Mouse (Mus musculus) embryonic facial prominence, embryonic 11.5 days (tissue): ENCODE measurements around the gene Gabra4. TPM values are rescaled to one million over a fixed set of nuclear protein-coding genes. Genes with fewer than 3 reads are reported as not detected.
A peak's percentile ranks its signal among the peaks of the same experiment; 100 is the strongest.
"Not testable (repeated sequence)": the region's sequence is repeated elsewhere in the genome, so short reads cannot be mapped to it uniquely, and the experiment has no call there.

Experiments used
- ATAC-seq: fragments of 200-750 bp; cut with Nextera tagmentation; replicated peaks from 2 replicates; pipeline ENCODE4 v1.8.0; 2017; ENCODE audit warnings: low read depth; ENCODE audit not compliant: insufficient number of reproducible peaks, low FRiP score, low TSS enrichment
- DNase-seq: peaks from one replicate; pipeline ENCODE4 v3.0.0-alpha.2; 2015; ENCODE audit warnings: low spot score
- H3K27ac ChIP-seq: fragments of 300-500 bp; sonication (generic); replicated peaks from 2 replicates; pipeline ENCODE4 v1.5.1; 2014; ENCODE audit warnings: mild to moderate bottlenecking, low read depth, low read length, control low read depth
- H3K27me3 ChIP-seq: fragments of 300-500 bp; sonication (generic); 2 replicates; pipeline ENCODE4 v1.6.1; 2014; ENCODE audit warnings: mild to moderate bottlenecking, low read length, moderate library complexity, mixed read lengths; ENCODE audit not compliant: control insufficient read depth, insufficient read depth
- H3K36me3 ChIP-seq: fragments of 300-500 bp; sonication (generic); replicated peaks from 2 replicates; pipeline ENCODE4 v1.6.1; 2014; ENCODE audit warnings: low read depth, mild to moderate bottlenecking, low read length, moderate library complexity, mixed read lengths; ENCODE audit not compliant: control insufficient read depth, insufficient read depth
- H3K4me1 ChIP-seq: fragments of 300-500 bp; sonication (generic); 2 replicates; pipeline ENCODE4 v1.6.1; 2014; ENCODE audit warnings: low read length, mixed read lengths; ENCODE audit not compliant: control insufficient read depth, insufficient read depth
- H3K4me2 ChIP-seq: fragments of 300-500 bp; sonication (generic); 2 replicates; pipeline ENCODE4 v1.6.1; 2014; ENCODE audit warnings: low read depth, mild to moderate bottlenecking, control low read depth, low read length, moderate library complexity
- H3K4me3 ChIP-seq: fragments of 300-500 bp; sonication (generic); 2 replicates; pipeline ENCODE4 v1.5.1; 2014; ENCODE audit warnings: low read depth, low read length, control low read depth
- H3K9ac ChIP-seq: fragments of 300-500 bp; sonication (generic); replicated peaks from 2 replicates; pipeline ENCODE4 v1.6.1; 2014; ENCODE audit warnings: mild to moderate bottlenecking, control low read depth, low read length
- H3K9me3 ChIP-seq: fragments of 300-500 bp; sonication (generic); replicated peaks from 2 replicates; pipeline ENCODE4 v1.6.1; 2016; ENCODE audit warnings: mild to moderate bottlenecking, low read length, inconsistent platforms, mixed read lengths; ENCODE audit not compliant: control insufficient read depth
- WGBS: fragments of 180-500 bp; shearing (Covaris S2); extraction: QIAGEN DNeasy Blood & Tissue Kit; methylation state at CpG from one replicate; pipeline ENCODE4 v1.1.7; 2014; 5-methylcytosine and 5-hydroxymethylcytosine counted together
- polyA plus RNA-seq: library from polyadenylated mRNA; unstranded; fragments of >200 nt; fragmentation: Nextera tagmentation; extraction: Ambion mirVana; gene quantifications from 2 replicates; pipeline ENCODE4 v1.2.1, GENCODE M21; 2014

The Gabra4 gene
- polyA plus RNA-seq, 1 experiment from 2014 or later: 4.3 TPM

DNA sequence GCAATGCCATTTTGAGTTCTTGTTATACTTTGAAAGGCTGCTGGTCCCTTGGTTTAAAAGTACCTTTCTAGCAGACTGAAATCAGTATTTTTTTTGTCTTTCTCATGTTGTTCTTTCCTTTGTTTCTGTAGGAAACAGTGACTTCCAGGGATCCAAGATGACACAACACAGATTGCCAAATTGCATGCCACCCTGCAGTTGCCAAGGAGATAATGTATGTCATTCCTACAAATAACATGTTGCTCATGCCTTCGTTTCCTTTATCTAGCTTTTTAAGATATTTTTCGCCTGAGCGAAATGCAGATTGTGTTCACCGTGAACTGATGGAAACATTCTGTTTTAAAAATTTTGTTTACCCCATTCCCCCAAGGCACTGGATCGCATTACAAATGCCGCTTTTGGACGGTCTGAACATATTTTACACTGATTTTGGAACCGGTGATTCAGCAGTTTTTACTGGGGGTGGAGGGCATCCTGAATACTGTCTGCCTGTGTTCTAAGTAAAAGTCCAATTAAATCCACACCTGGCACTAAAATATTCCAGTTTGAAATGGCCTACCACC, 53.9 kb downstream of the Gabra4 start:
- no peaks in the 10 kb centered on the region for H3K27me3 ChIP-seq
- DNase-seq (no peak), ATAC-seq (no peak)
- WGBS: 64% methylated on average over 8 of the region's 8 CpGs
- no peaks in the 10 kb centered on the region for H3K4me1 ChIP-seq
- H3K4me3 ChIP-seq: no peak overlapping the region
- no peak overlapping the region for H3K9ac ChIP-seq
- H3K4me2 ChIP-seq: no peak overlapping the region
- no peaks in the 10 kb centered on the region for H3K9me3 ChIP-seq
- H3K27ac ChIP-seq: no peak overlapping the region
- no peaks in the 10 kb centered on the region for H3K36me3 ChIP-seq

DNA sequence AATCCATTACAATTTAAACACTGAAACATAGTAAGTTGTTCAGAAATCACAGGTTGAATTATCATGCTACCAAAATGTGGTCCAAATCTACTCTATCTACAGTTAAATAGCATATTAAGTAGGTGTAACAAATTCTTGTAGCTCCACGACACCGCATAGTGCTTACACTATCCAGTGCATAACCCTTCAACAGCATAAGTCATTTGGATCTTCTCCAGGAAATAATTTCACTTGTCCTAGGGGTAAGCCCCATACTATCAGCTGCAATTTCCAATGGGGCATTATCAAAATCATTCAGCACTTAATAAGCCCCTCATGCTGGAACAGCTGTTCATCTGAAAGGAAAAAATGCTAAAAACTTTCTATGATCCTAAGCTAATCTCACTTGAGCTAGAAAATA, 62.8 kb downstream of the Gabra4 start:
- no peaks in the 10 kb centered on the region for H3K4me1 ChIP-seq
- no peak overlapping the region for H3K9ac ChIP-seq
- H3K27me3 ChIP-seq: no peaks in the 10 kb centered on the region
- 89% methylated on average over 2 of the region's 2 CpGs for WGBS
- H3K4me3 ChIP-seq: no peak overlapping the region
- H3K4me2 ChIP-seq: no peak overlapping the region
- DNase-seq (no peak), ATAC-seq (no peak)
- no peaks in the 10 kb centered on the region for H3K36me3 ChIP-seq
- H3K27ac ChIP-seq: no peak overlapping the region
- H3K9me3 ChIP-seq: no peaks in the 10 kb centered on the region

DNA sequence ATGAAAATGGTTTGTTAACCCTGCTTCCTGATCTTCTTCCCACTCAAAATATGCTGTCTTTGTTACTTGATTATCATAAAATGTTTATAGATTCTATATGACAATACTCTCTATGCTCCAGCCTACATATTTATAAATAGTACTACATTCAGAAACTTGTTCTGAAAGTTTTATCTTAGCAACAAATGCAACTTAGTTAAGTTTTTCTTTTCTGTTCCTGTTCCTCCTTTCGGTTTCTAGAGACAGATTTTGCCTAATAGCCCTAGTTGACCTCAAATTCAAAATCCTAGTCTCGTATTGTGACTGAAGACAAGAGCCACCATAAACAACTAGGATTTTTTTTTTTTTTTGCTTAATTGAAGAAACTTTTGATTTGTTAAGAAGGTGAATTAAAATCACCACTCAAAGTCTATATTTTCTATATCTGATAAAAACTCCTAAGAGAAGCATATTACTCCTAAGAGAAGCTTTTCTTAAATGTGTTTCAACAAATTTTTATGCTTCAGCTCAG, 64.3 kb downstream of the Gabra4 start:
- H3K9ac ChIP-seq: no peak overlapping the region
- H3K4me2 ChIP-seq: no peak overlapping the region
- WGBS: 70% methylated on average over 2 of the region's 2 CpGs
- H3K4me1 ChIP-seq: no peaks in the 10 kb centered on the region
- H3K36me3 ChIP-seq: no peaks in the 10 kb centered on the region
- no peak overlapping the region for H3K4me3 ChIP-seq
- H3K27ac ChIP-seq: no peak overlapping the region
- ATAC-seq: no peak
- no peaks in the 10 kb centered on the region for H3K27me3 ChIP-seq
- no peaks in the 10 kb centered on the region for H3K9me3 ChIP-seq
- no peak for DNase-seq

DNA sequence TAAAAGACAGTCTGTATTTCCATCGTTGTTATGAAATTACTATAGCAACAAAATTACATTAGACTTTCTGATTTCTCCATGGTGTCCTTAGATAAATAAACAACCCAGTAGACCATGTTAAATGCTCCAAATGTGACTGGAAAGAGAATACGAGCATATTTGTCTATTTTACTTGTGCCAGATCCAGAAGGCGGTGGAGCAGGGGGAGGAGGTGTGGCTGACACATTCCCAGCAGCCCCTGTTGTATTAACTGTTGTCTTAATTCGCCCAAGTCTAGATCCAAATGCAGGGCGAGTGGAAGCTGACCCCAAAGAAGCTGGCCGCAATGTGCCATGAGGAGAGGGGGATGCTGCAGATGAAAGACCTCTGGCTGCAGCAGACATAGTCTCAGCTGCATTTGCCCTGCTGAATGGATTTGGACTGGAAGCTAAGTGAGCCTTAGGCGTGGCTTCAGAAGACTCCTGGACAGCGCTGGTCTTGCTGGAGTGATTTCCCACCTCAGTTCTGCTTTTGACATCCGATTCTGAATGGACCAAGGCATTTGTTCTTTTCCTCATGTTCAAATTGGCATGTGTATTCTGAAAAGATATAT, 86.4 kb downstream of the Gabra4 start:
- 77% methylated on average over 9 of the region's 9 CpGs for WGBS

DNA sequence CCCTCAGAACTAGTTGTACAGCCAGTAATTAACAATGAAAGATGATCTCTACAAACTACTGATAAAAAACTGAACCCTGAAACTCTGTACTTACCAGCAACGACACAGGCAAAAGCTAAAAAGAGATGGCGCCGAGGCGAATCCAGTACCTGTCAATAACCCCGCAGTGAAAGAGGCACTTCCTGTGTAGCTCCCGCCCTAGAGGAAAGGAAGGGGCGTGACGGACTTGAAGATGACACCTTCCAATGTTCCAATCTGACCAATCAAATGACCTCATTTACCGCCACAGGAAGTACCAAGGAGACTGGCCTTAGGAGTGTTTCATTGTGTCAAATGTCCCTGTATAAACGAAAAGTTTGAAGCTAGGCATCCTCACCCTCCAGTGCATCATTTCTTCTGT, 110.0 kb downstream of the Gabra4 start, which contains the start of gene Cox7b2:
Gene Cox7b2, minus strand, starts transcription at position 127 of the 400 bp plus-strand sequence.
- Histone ChIP-seq H3K9ac (no peak within 1 kb of the TSS), H3K27ac (no peak within 1 kb of the TSS), H3K4me2 (no peak within 1 kb of the TSS), H3K4me1 (no peaks in the 10 kb centered on the region), H3K9me3 (no peaks in the 10 kb centered on the region), H3K27me3 (no peaks in the 10 kb centered on the region), H3K36me3 (no peaks in the 10 kb centered on the region), H3K4me3 (no peak within 1 kb of the TSS)
- ATAC-seq (no peak), DNase-seq (no peak)
- 95% methylated on average over 10 of the region's 10 CpGs for WGBS

More for the DNA sequence above, 86.4 kb downstream of the Gabra4 start:
- H3K4me1 ChIP-seq: no peaks in the 10 kb centered on the region
- DNase-seq: no peak
- no peaks in the 10 kb centered on the region for H3K27me3 ChIP-seq
- ATAC-seq: no peak
- H3K4me3 ChIP-seq: no peak overlapping the region
- H3K9me3 ChIP-seq: no peaks in the 10 kb centered on the region
- H3K9ac ChIP-seq: no peak overlapping the region
- H3K36me3 ChIP-seq: no peaks in the 10 kb centered on the region
- no peak overlapping the region for H3K27ac ChIP-seq
- H3K4me2 ChIP-seq: no peak overlapping the region

DNA sequence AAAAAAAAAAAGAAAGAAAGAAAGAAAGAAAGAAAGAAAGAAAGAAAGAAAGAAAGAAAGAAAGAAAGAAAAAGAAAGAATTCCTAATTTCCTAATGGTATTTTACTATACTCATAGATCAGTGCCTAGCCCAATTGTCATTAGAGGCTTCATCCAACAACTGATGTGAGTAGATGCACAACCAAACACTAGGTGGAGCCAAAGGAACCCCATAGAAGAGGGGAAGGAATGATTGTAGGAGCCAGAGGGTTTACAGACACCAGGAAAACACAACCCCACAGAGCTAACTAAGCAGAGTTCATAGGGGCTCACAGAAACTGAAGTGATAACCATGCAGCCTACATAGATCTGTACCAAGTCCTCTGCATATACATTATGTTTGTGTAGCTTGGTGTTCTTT, 112.6 kb downstream of the Gabra4 start:
- Histone ChIP-seq H3K4me3 (no peak overlapping the region), H3K9me3 (no peaks in the 10 kb centered on the region), H3K9ac (no peak overlapping the region), H3K36me3 (no peaks in the 10 kb centered on the region), H3K27me3 (no peaks in the 10 kb centered on the region), H3K4me1 (no peaks in the 10 kb centered on the region), H3K27ac (no peak overlapping the region), H3K4me2 (no peak overlapping the region)
- ATAC-seq: no peak
- DNase-seq: peak; percentile 45

DNA sequence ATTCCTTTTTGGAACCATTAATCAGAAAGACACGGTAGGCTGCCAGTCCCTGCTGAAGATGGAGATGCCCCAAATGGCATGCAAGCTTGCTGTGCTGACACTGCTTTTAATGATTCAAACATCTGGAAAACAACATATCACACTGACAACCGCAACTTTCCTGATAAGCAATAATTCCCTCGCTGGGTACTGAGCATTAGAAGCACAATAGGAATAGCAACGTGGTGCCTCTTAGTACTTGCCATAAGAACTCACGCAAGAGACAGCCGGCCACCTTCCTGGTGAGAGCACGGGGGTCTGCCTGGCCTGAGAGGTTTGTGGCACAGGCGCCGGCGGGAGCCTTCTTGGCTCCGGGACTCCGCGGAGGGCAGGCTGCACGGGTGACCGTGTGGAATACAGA, 132.6 kb downstream of the Gabra4 start:
- not testable (repeated sequence) for H3K9me3 ChIP-seq, H3K4me1 ChIP-seq, H3K4me3 ChIP-seq, DNase-seq, H3K36me3 ChIP-seq, H3K9ac ChIP-seq, H3K27ac ChIP-seq, ATAC-seq, H3K4me2 ChIP-seq, H3K27me3 ChIP-seq
- WGBS: 77% methylated on average over 8 of the region's 15 CpGs
